Mouse (Mus musculus) hindbrain, embryonic 12.5 days (tissue): ENCODE results near the gene Dazap2. TPM values are rescaled to one million over a fixed set of nuclear protein-coding genes. Genes with fewer than 3 reads are reported as not detected.
A peak's percentile ranks its signal among the peaks of the same experiment; 100 is the strongest.

Experiments used
- ATAC-seq: fragments of 200-750 bp; cut with Nextera tagmentation; 2 replicates; pipeline ENCODE4 v1.8.0; 2017; ENCODE audit warnings: moderate TSS enrichment; ENCODE audit not compliant: low FRiP score
- H3K27ac ChIP-seq: fragments of 300-500 bp; sonication (generic); 2 replicates; pipeline ENCODE4 v1.5.1; 2016; ENCODE audit warnings: mild to moderate bottlenecking
- H3K27me3 ChIP-seq: fragments of 300-500 bp; sonication (generic); 2 replicates; pipeline ENCODE4 v1.6.1; 2016; ENCODE audit warnings: mild to moderate bottlenecking
- H3K36me3 ChIP-seq: fragments of 300-500 bp; sonication (generic); 2 replicates; pipeline ENCODE4 v1.6.1; 2016; ENCODE audit warnings: mild to moderate bottlenecking
- H3K4me1 ChIP-seq: fragments of 300-500 bp; sonication (generic); 2 replicates; pipeline ENCODE4 v1.6.1; 2016
- H3K4me2 ChIP-seq: fragments of 300-500 bp; sonication (generic); replicated peaks from 2 replicates; pipeline ENCODE4 v1.6.1; 2016; ENCODE audit warnings: mild to moderate bottlenecking
- H3K4me3 ChIP-seq: fragments of 300-500 bp; sonication (generic); 2 replicates; pipeline ENCODE4 v1.5.1; 2016; ENCODE audit warnings: mild to moderate bottlenecking
- H3K9ac ChIP-seq: fragments of 300-500 bp; sonication (generic); 2 replicates; pipeline ENCODE4 v1.6.1; 2016; ENCODE audit warnings: mild to moderate bottlenecking, moderate library complexity
- H3K9me3 ChIP-seq: fragments of 300-500 bp; sonication (generic); replicated peaks from 2 replicates; pipeline ENCODE4 v1.6.1; 2016; ENCODE audit warnings: mild to moderate bottlenecking
- WGBS: fragments of 180-500 bp; shearing (Covaris S2); methylation state at CpG from one replicate; pipeline ENCODE4 v1.1.7; 2016; 5-methylcytosine and 5-hydroxymethylcytosine counted together
- polyA plus RNA-seq: library from polyadenylated mRNA; unstranded; fragments of >200 nt; fragmentation: Nextera tagmentation; extraction: Ambion mirVana; gene quantifications from 2 replicates; pipeline ENCODE4 v1.2.1, GENCODE M21; 2016

The Dazap2 gene
- polyA plus RNA-seq = 168 and 176 TPM in 2 replicates

- Histone ChIP-seq H3K4me2 (peak within 1 kb of the TSS; percentile 88), H3K9me3 (no peaks in the 10 kb centered on the region), H3K4me1 (peaks cover 20% of the 10 kb centered on the region), H3K4me3 (peak within 1 kb of the TSS; percentile 86), H3K36me3 (peaks cover 24% of the 10 kb centered on the region), H3K9ac (peak within 1 kb of the TSS; percentile 89), H3K27me3 (no peaks in the 10 kb centered on the region; the same call in 1 of the 2 replicates), H3K27ac (peak within 1 kb of the TSS; percentile 97)
- 1% methylated on average over 94 of the region's 99 CpGs for whole genome bisulfite sequencing
- ATAC-seq = peak; percentile 91
Measured at GRCm38 (mm10) chr15:100614996-100615824, at the start of gene Dazap2. TSS of gene Dazap2 (plus strand) at chr15:100615349.

- Histone ChIP-seq H3K4me3 (no peak overlapping the region), H3K9ac (no peak overlapping the region), H3K36me3 (no peaks in the 10 kb centered on the region), H3K9me3 (no peaks in the 10 kb centered on the region), H3K4me1 (no peaks in the 10 kb centered on the region), H3K27ac (no peak overlapping the region), H3K27me3 (no peaks in the 10 kb centered on the region), H3K4me2 (no peak overlapping the region)
- no peak for ATAC-seq
- 66% methylated on average over 2 of the region's 2 CpGs for WGBS
Measured at GRCm38 (mm10) chr15:100566531-100566930, 48.6 kb upstream of the Dazap2 start.

GRCm38 (mm10) chr15:100569239-100569638, 45.9 kb upstream of the Dazap2 start:
- 69% methylated on average over 3 of the region's 3 CpGs for WGBS
- no peak for ATAC-seq

GRCm38 (mm10) chr15:100573946-100574345, 41.2 kb upstream of the Dazap2 start:
- Histone ChIP-seq H3K36me3 (peaks cover 28% of the 10 kb centered on the region), H3K4me1 (peaks cover 4% of the 10 kb centered on the region; the same call in 1 of the 2 replicates), H3K4me3 (no peak overlapping the region), H3K27me3 (no peaks in the 10 kb centered on the region), H3K27ac (no peak overlapping the region), H3K9me3 (no peaks in the 10 kb centered on the region), H3K9ac (no peak overlapping the region), H3K4me2 (no peak overlapping the region)
- no peak for ATAC-seq
- 65% methylated on average over 6 of the region's 6 CpGs for WGBS

More at GRCm38 (mm10) chr15:100569239-100569638, 45.9 kb upstream of the Dazap2 start:
- H3K4me2 ChIP-seq = no peak overlapping the region
- no peak overlapping the region for H3K4me3 ChIP-seq
- peaks cover 2% of the 10 kb centered on the region; the same call in 1 of the 2 replicates for H3K4me1 ChIP-seq
- no peaks in the 10 kb centered on the region for H3K9me3 ChIP-seq
- no peak overlapping the region for H3K27ac ChIP-seq
- H3K27me3 ChIP-seq = no peaks in the 10 kb centered on the region
- H3K36me3 ChIP-seq = no peaks in the 10 kb centered on the region
- no peak overlapping the region for H3K9ac ChIP-seq

GRCm38 (mm10) chr15:100574378-100574777, 40.8 kb upstream of the Dazap2 start:
- Histone ChIP-seq H3K9me3 (no peaks in the 10 kb centered on the region), H3K36me3 (peaks cover 31% of the 10 kb centered on the region), H3K4me2 (no peak overlapping the region), H3K9ac (no peak overlapping the region), H3K4me1 (peaks cover 4% of the 10 kb centered on the region; the same call in 1 of the 2 replicates), H3K27ac (no peak overlapping the region), H3K4me3 (no peak overlapping the region), H3K27me3 (no peaks in the 10 kb centered on the region)
- no peak for ATAC-seq
- WGBS = 76% methylated on average over 2 of the region's 2 CpGs

GRCm38 (mm10) chr15:100575366-100575765, 39.8 kb upstream of the Dazap2 start:
- Histone ChIP-seq H3K4me1 (peaks cover 4% of the 10 kb centered on the region; the same call in 1 of the 2 replicates), H3K36me3 (peaks cover 41% of the 10 kb centered on the region), H3K27me3 (no peaks in the 10 kb centered on the region), H3K4me3 (no peak overlapping the region), H3K27ac (no peak overlapping the region), H3K9me3 (no peaks in the 10 kb centered on the region), H3K4me2 (no peak overlapping the region), H3K9ac (no peak overlapping the region)
- 88% methylated on average over 12 of the region's 12 CpGs for WGBS
- no peak for ATAC-seq

- 90% methylated on average over 6 of the region's 6 CpGs for WGBS
- Histone ChIP-seq H3K4me3 (no peak overlapping the region), H3K4me2 (no peak overlapping the region), H3K4me1 (peaks cover 4% of the 10 kb centered on the region; the same call in 1 of the 2 replicates), H3K9ac (no peak overlapping the region), H3K27me3 (no peaks in the 10 kb centered on the region), H3K9me3 (no peaks in the 10 kb centered on the region), H3K36me3 (peaks cover 49% of the 10 kb centered on the region), H3K27ac (no peak overlapping the region)
- no peak for ATAC-seq
Measured at GRCm38 (mm10) chr15:100576392-100576791, 38.8 kb upstream of the Dazap2 start.

GRCm38 (mm10) chr15:100576810-100577209, 38.3 kb upstream of the Dazap2 start:
- H3K27ac ChIP-seq = no peak overlapping the region
- no peaks in the 10 kb centered on the region for H3K9me3 ChIP-seq
- peaks cover 4% of the 10 kb centered on the region; the same call in 1 of the 2 replicates for H3K4me1 ChIP-seq
- 85% methylated on average over 6 of the region's 6 CpGs for WGBS
- H3K36me3 ChIP-seq = peaks cover 49% of the 10 kb centered on the region
- no peak overlapping the region for H3K9ac ChIP-seq
- no peak for ATAC-seq
- H3K27me3 ChIP-seq = no peaks in the 10 kb centered on the region
- H3K4me2 ChIP-seq = no peak overlapping the region
- H3K4me3 ChIP-seq = no peak overlapping the region

- Histone ChIP-seq H3K36me3 (peaks cover 57% of the 10 kb centered on the region), H3K4me1 (peaks cover 4% of the 10 kb centered on the region; the same call in 1 of the 2 replicates), H3K4me3 (no peak overlapping the region), H3K4me2 (no peak overlapping the region), H3K9me3 (no peaks in the 10 kb centered on the region), H3K9ac (no peak overlapping the region), H3K27ac (no peak overlapping the region), H3K27me3 (no peaks in the 10 kb centered on the region)
- no peak for ATAC-seq
- 84% methylated on average over 16 of the region's 16 CpGs for WGBS
Measured at GRCm38 (mm10) chr15:100577972-100578371, 37.2 kb upstream of the Dazap2 start.

- Histone ChIP-seq H3K4me2 (no peak overlapping the region), H3K27me3 (no peaks in the 10 kb centered on the region), H3K4me3 (no peak overlapping the region), H3K9me3 (no peaks in the 10 kb centered on the region), H3K36me3 (peaks cover 67% of the 10 kb centered on the region), H3K27ac (no peak overlapping the region), H3K9ac (no peak overlapping the region), H3K4me1 (no peaks in the 10 kb centered on the region)
- no peak for ATAC-seq
- WGBS = 92% methylated on average over 10 of the region's 10 CpGs
Measured at GRCm38 (mm10) chr15:100580108-100580507, 35.0 kb upstream of the Dazap2 start.

- H3K36me3 ChIP-seq = peaks cover 67% of the 10 kb centered on the region
- H3K4me3 ChIP-seq = no peak overlapping the region
- H3K9me3 ChIP-seq = no peaks in the 10 kb centered on the region
- 94% methylated on average over 16 of the region's 16 CpGs for WGBS
- H3K4me2 ChIP-seq = no peak overlapping the region
- H3K27me3 ChIP-seq = no peaks in the 10 kb centered on the region; the same call in 1 of the 2 replicates
- H3K4me1 ChIP-seq = no peaks in the 10 kb centered on the region
- no peak overlapping the region for H3K27ac ChIP-seq
- H3K9ac ChIP-seq = 0 out of 2 replicates have a peak overlapping the region, but pooled peaks have one; percentile 13
- ATAC-seq = no peak
Measured at GRCm38 (mm10) chr15:100585931-100586330, 29.2 kb upstream of the Dazap2 start.

GRCm38 (mm10) chr15:100587166-100587565, 28.0 kb upstream of the Dazap2 start:
- no peak overlapping the region for H3K9ac ChIP-seq
- ATAC-seq = no peak
- H3K27me3 ChIP-seq = no peaks in the 10 kb centered on the region; the same call in 1 of the 2 replicates
- H3K4me2 ChIP-seq = no peak overlapping the region
- no peaks in the 10 kb centered on the region for H3K4me1 ChIP-seq
- H3K4me3 ChIP-seq = no peak overlapping the region
- H3K9me3 ChIP-seq = no peaks in the 10 kb centered on the region
- 80% methylated on average over 4 of the region's 4 CpGs for WGBS
- H3K27ac ChIP-seq = no peak overlapping the region
- H3K36me3 ChIP-seq = peaks cover 66% of the 10 kb centered on the region
